Mouse (Mus musculus) heart, embryonic 16.5 days (tissue): ENCODE data around the gene Slc17a6. TPM values are rescaled to one million over a fixed set of nuclear protein-coding genes. Genes with fewer than 3 reads are reported as not detected.

Experiments
- ATAC-seq: fragments of 200-750 bp; cut with Nextera tagmentation; replicated peaks from 2 replicates; pipeline ENCODE4 v1.8.0; 2017; ENCODE audit warnings: moderate number of reproducible peaks; ENCODE audit not compliant: insufficient read depth, low FRiP score; ENCODE audit errors: extremely low read depth
- H3K27ac ChIP-seq: fragments of 300-500 bp; sonication (generic); 2 replicates; pipeline ENCODE4 v1.5.1; 2014; ENCODE audit warnings: mild to moderate bottlenecking, low read length, control low read depth, moderate library complexity
- H3K27me3 ChIP-seq: fragments of 300-500 bp; sonication (generic); 2 replicates; pipeline ENCODE4 v1.6.1; 2014; ENCODE audit warnings: low read length, mixed read lengths; ENCODE audit not compliant: control insufficient read depth, insufficient read depth
- H3K36me3 ChIP-seq: fragments of 300-500 bp; sonication (generic); 2 replicates; pipeline ENCODE4 v1.6.1; 2014; ENCODE audit not compliant: control insufficient read depth, insufficient read depth
- H3K4me1 ChIP-seq: fragments of 300-500 bp; sonication (generic); 2 replicates; pipeline ENCODE4 v1.6.1; 2014; ENCODE audit warnings: low read length, mixed read lengths; ENCODE audit not compliant: control insufficient read depth, insufficient read depth
- H3K4me2 ChIP-seq: fragments of 300-500 bp; sonication (generic); 2 replicates; pipeline ENCODE4 v1.6.1; 2014; ENCODE audit warnings: low read depth, mild to moderate bottlenecking, control low read depth, low read length
- H3K4me3 ChIP-seq: fragments of 300-500 bp; sonication (generic); 2 replicates; pipeline ENCODE4 v1.5.1; 2014; ENCODE audit warnings: mild to moderate bottlenecking, control low read depth, low read length
- H3K9ac ChIP-seq: fragments of 300-500 bp; sonication (generic); 2 replicates; pipeline ENCODE4 v1.6.1; 2014; ENCODE audit warnings: low read length, control low read depth
- H3K9me3 ChIP-seq: fragments of 300-500 bp; sonication (generic); replicated peaks from 2 replicates; pipeline ENCODE4 v1.6.1; 2016; ENCODE audit warnings: low read length; ENCODE audit not compliant: control insufficient read depth
- WGBS: fragments of 180-500 bp; shearing (Covaris S2); extraction: QIAGEN DNeasy Blood & Tissue Kit; methylation state at CpG from one replicate; pipeline ENCODE4 v1.1.7; 2014; 5-methylcytosine and 5-hydroxymethylcytosine counted together
- polyA plus RNA-seq: library from polyadenylated mRNA; unstranded; fragments of >200 nt; fragmentation: Nextera tagmentation; extraction: Ambion mirVana; gene quantifications from 2 replicates; pipeline ENCODE4 v1.2.1, GENCODE M21; 2015

The Slc17a6 gene
- 0.03 TPM in 1 of 2 replicates, not detected in the other for polyA plus RNA-seq

- Histone ChIP-seq H3K36me3 (no peaks in the 10 kb centered on the region), H3K4me1 (no peaks in the 10 kb centered on the region), H3K27ac (no peak within 1 kb of the TSS), H3K9me3 (no peaks in the 10 kb centered on the region), H3K9ac (no peak within 1 kb of the TSS), H3K27me3 (peaks cover 50% of the 10 kb centered on the region), H3K4me2 (no peak within 1 kb of the TSS), H3K4me3 (no peak within 1 kb of the TSS)
- under 1% methylated on average over 23 of the region's 23 CpGs for WGBS
- ATAC-seq: no peak
Measured at GRCm38 (mm10) chr7:51621694-51622145, at the start of gene Slc17a6. Gene Slc17a6, plus strand, starts transcription at chr7:51622006.

GRCm38 (mm10) chr7:51600021-51600420, 21.8 kb upstream of the Slc17a6 start:
- no peak for ATAC-seq
- H3K4me1 ChIP-seq: no peaks in the 10 kb centered on the region
- no peak overlapping the region for H3K4me2 ChIP-seq
- no peak overlapping the region for H3K9ac ChIP-seq
- H3K4me3 ChIP-seq: no peak overlapping the region
- H3K27ac ChIP-seq: no peak overlapping the region
- 72% methylated on average over 4 of the region's 4 CpGs for WGBS
- H3K27me3 ChIP-seq: no peaks in the 10 kb centered on the region
- H3K9me3 ChIP-seq: no peaks in the 10 kb centered on the region
- H3K36me3 ChIP-seq: no peaks in the 10 kb centered on the region

GRCm38 (mm10) chr7:51603741-51604140, 18.1 kb upstream of the Slc17a6 start:
- ATAC-seq: no peak
- 86% methylated on average over 12 of the region's 12 CpGs for WGBS
- H3K27me3 ChIP-seq: no peaks in the 10 kb centered on the region
- H3K4me3 ChIP-seq: no peak overlapping the region
- no peak overlapping the region for H3K27ac ChIP-seq
- no peaks in the 10 kb centered on the region for H3K9me3 ChIP-seq
- no peaks in the 10 kb centered on the region for H3K4me1 ChIP-seq
- H3K9ac ChIP-seq: no peak overlapping the region
- no peaks in the 10 kb centered on the region for H3K36me3 ChIP-seq
- H3K4me2 ChIP-seq: no peak overlapping the region

- no peak overlapping the region for H3K4me3 ChIP-seq
- ATAC-seq: no peak
- H3K4me2 ChIP-seq: no peak overlapping the region
- no peaks in the 10 kb centered on the region for H3K36me3 ChIP-seq
- no peaks in the 10 kb centered on the region for H3K27me3 ChIP-seq
- WGBS: 31% methylated on average over 5 of the region's 5 CpGs
- H3K9me3 ChIP-seq: no peaks in the 10 kb centered on the region
- no peak overlapping the region for H3K27ac ChIP-seq
- H3K4me1 ChIP-seq: no peaks in the 10 kb centered on the region
- no peak overlapping the region for H3K9ac ChIP-seq
Measured at GRCm38 (mm10) chr7:51614404-51614803, 7.4 kb upstream of the Slc17a6 start.

GRCm38 (mm10) chr7:51617941-51618340, 3.9 kb upstream of the Slc17a6 start:
- Histone ChIP-seq H3K27me3 (peaks cover 16% of the 10 kb centered on the region), H3K27ac (no peak overlapping the region), H3K9ac (no peak overlapping the region), H3K4me1 (no peaks in the 10 kb centered on the region), H3K36me3 (no peaks in the 10 kb centered on the region), H3K9me3 (no peaks in the 10 kb centered on the region), H3K4me3 (no peak overlapping the region), H3K4me2 (no peak overlapping the region)
- ATAC-seq: no peak

GRCm38 (mm10) chr7:51618412-51618811, 3.4 kb upstream of the Slc17a6 start:
- no peak for ATAC-seq
- 26% methylated on average over 2 of the region's 2 CpGs for WGBS

GRCm38 (mm10) chr7:51619977-51620376, 1.8 kb upstream of the Slc17a6 start:
- Histone ChIP-seq H3K27me3 (peaks cover 33% of the 10 kb centered on the region), H3K9ac (no peak overlapping the region), H3K27ac (no peak overlapping the region), H3K4me3 (no peak overlapping the region), H3K4me2 (no peak overlapping the region), H3K9me3 (no peaks in the 10 kb centered on the region), H3K36me3 (no peaks in the 10 kb centered on the region), H3K4me1 (no peaks in the 10 kb centered on the region)
- no peak for ATAC-seq
- 23% methylated on average over 1 of the region's 1 CpGs for WGBS

More at GRCm38 (mm10) chr7:51618412-51618811, 3.4 kb upstream of the Slc17a6 start:
- no peak overlapping the region for H3K9ac ChIP-seq
- H3K36me3 ChIP-seq: no peaks in the 10 kb centered on the region
- peaks cover 17% of the 10 kb centered on the region for H3K27me3 ChIP-seq
- H3K9me3 ChIP-seq: no peaks in the 10 kb centered on the region
- no peak overlapping the region for H3K4me3 ChIP-seq
- H3K4me2 ChIP-seq: no peak overlapping the region
- H3K27ac ChIP-seq: no peak overlapping the region
- no peaks in the 10 kb centered on the region for H3K4me1 ChIP-seq

- Histone ChIP-seq H3K4me1 (no peaks in the 10 kb centered on the region), H3K4me3 (no peak overlapping the region), H3K4me2 (no peak overlapping the region), H3K9me3 (no peaks in the 10 kb centered on the region), H3K27ac (no peak overlapping the region), H3K36me3 (no peaks in the 10 kb centered on the region), H3K9ac (no peak overlapping the region), H3K27me3 (peaks cover 55% of the 10 kb centered on the region)
- ATAC-seq: no peak
- 2% methylated on average over 18 of the region's 18 CpGs for whole genome bisulfite sequencing
Measured at GRCm38 (mm10) chr7:51622196-51622595, 390 bp downstream of the Slc17a6 start.

GRCm38 (mm10) chr7:51622666-51623065, 860 bp downstream of the Slc17a6 start:
- Histone ChIP-seq H3K36me3 (no peaks in the 10 kb centered on the region), H3K4me3 (no peak overlapping the region), H3K4me2 (no peak overlapping the region), H3K9ac (no peak overlapping the region), H3K27me3 (peaks cover 59% of the 10 kb centered on the region), H3K9me3 (no peaks in the 10 kb centered on the region), H3K4me1 (no peaks in the 10 kb centered on the region), H3K27ac (no peak overlapping the region)
- 4% methylated on average over 5 of the region's 5 CpGs for WGBS
- ATAC-seq: no peak
